Mouse (Mus musculus) olfactory bulb, adult 2 months (tissue): ENCODE data around the gene Grik3.

Source experiments
- CTCF ChIP-seq: fragments of 200-500 bp; IDR thresholded peaks from 2 replicates; pipeline ENCODE4 v1.5.1; 2012; ENCODE audit warnings: low read depth, mild to moderate bottlenecking, low read length, moderate library complexity; ENCODE audit not compliant: insufficient read depth
- POLR2A ChIP-seq: fragments of 200-500 bp; IDR thresholded peaks from 2 replicates; pipeline ENCODE4 v1.6.1; 2012; ENCODE audit warnings: mild to moderate bottlenecking, low read depth, low read length, moderate library complexity; ENCODE audit not compliant: insufficient read depth

- TF ChIP-seq CTCF (no peak), POLR2A (no peak)
Measured at GRCm38 (mm10) chr4:125451821-125452220, 38.7 kb upstream of the Grik3 start.
